Mouse (Mus musculus) heart, adult 18-20 months (tissue): ENCODE measurements around the gene Gm21083. TPM values are rescaled to one million over a fixed set of nuclear protein-coding genes. Genes with fewer than 3 reads are reported as not detected.

ENCODE experiments used
- DNase-seq, 2 experiments: peaks; one replicate each; pipeline ENCODE4 v3.0.0; 2021 to 2022; ENCODE audit warnings: mixed read lengths in 1 of 2
- total RNA-seq, 2 experiments: library from RNA; stranded (reverse); gene quantifications; 2 replicates each; pipeline ENCODE4 v1.2.3; 2021

The Gm21083 gene
- total RNA-seq, 2 experiments from 2014 or later = not detected

DNA sequence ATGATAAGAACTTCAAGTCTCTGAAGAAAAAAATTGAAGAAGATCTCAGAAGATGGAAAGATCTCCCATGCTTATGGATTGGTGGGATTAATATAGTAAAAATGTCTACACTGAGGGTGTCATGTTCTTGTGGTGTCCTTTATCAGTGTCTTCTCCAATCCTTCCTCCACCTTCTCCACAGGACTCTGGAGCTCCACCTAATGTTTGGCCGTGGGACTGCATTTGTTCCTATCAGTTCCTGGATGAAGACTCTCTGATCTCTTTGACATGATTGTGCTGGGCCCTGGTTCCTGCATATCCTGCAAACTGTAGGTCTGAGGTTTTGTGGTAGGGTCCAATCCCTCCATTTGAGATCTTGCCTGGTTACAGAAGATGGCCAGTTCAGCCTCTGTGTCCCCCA, 51.0 kb downstream of the Gm21083 start:
- DNase-seq = peak in 1 of 2 experiments; percentile 15

GRCm38 (mm10) chr5:15630068-15630467, 52.9 kb downstream of the Gm21083 start:
- DNase-seq = peak in 1 of 2 experiments; percentile 10

Other genes starting within 250 kb of the Gm21083 start
- gene Gm21149, start 100.8 kb upstream of the Gm21083 start, total RNA-seq = not detected
- gene Gm21190, start 48.1 kb upstream of the Gm21083 start, total RNA-seq = not detected
- gene Speer4d, start 41.7 kb downstream of the Gm21083 start, total RNA-seq = not detected
- not detected for gene 4930572O03Rik, start 79.7 kb downstream of the Gm21083 start, total RNA-seq
- gene Speer4c, start 136.9 kb downstream of the Gm21083 start, total RNA-seq = not detected